Mouse (Mus musculus) kidney, postnatal 25 days (tissue): Measurements from ENCODE around the gene Cfap43.

Source experiments
- DNase-seq, 2 experiments: peaks; one replicate each; pipeline ENCODE4 v3.0.0; 2021; ENCODE audit warnings: mixed read lengths in 2 of 2

Cfap43 gene

GRCm38 (mm10) chr19:47914191-47914590 lies 4.9 kb downstream of the Cfap43 start:
- no peak for DNase-seq

GRCm38 (mm10) chr19:47913344-47913743 lies 5.7 kb downstream of the Cfap43 start:
- no peak for DNase-seq

- no peak for DNase-seq
These were observed 8.3 kb downstream of the Cfap43 start for GRCm38 (mm10) chr19:47910751-47911150.

GRCm38 (mm10) chr19:47910117-47910618 lies 8.9 kb downstream of the Cfap43 start:
- no peak for DNase-seq

GRCm38 (mm10) chr19:47909387-47910116 lies 9.5 kb downstream of the Cfap43 start:
- DNase-seq, result peak; percentile 48 to 65

GRCm38 (mm10) chr19:47908961-47909371 lies 10.1 kb downstream of the Cfap43 start:
- DNase-seq, result no peak

GRCm38 (mm10) chr19:47907596-47907995 lies 11.5 kb downstream of the Cfap43 start:
- peak; percentile 58 to 88 for DNase-seq

- no peak for DNase-seq
These were observed 13.5 kb downstream of the Cfap43 start for GRCm38 (mm10) chr19:47905603-47906002.

GRCm38 (mm10) chr19:47905081-47905480 lies 14.0 kb downstream of the Cfap43 start:
- DNase-seq, result no peak

GRCm38 (mm10) chr19:47903679-47904078 lies 15.4 kb downstream of the Cfap43 start:
- DNase-seq, result no peak

GRCm38 (mm10) chr19:47902316-47903201 lies 16.5 kb downstream of the Cfap43 start:
- peak; percentile 80 to 89 for DNase-seq

GRCm38 (mm10) chr19:47900558-47900957 lies 18.5 kb downstream of the Cfap43 start:
- DNase-seq, result no peak

- DNase-seq, result no peak
These were observed 19.1 kb downstream of the Cfap43 start for GRCm38 (mm10) chr19:47900012-47900411.

GRCm38 (mm10) chr19:47898472-47899079 lies 20.5 kb downstream of the Cfap43 start:
- DNase-seq, result no peak

GRCm38 (mm10) chr19:47893092-47893491 lies 26.0 kb downstream of the Cfap43 start:
- DNase-seq, result no peak

- peak; percentile 48 to 75 for DNase-seq
These were observed 27.4 kb downstream of the Cfap43 start for GRCm38 (mm10) chr19:47891562-47892312.

GRCm38 (mm10) chr19:47890489-47891130 lies 28.5 kb downstream of the Cfap43 start:
- peak; percentile 61 to 83 for DNase-seq

GRCm38 (mm10) chr19:47888037-47888436 lies 31.1 kb downstream of the Cfap43 start:
- DNase-seq, result no peak

- peak in 1 of 2 experiments; percentile 62 for DNase-seq
These were observed 31.7 kb downstream of the Cfap43 start for GRCm38 (mm10) chr19:47887417-47887816.

GRCm38 (mm10) chr19:47886617-47887016 lies 32.5 kb downstream of the Cfap43 start:
- peak; percentile 78 to 87 for DNase-seq

GRCm38 (mm10) chr19:47885886-47886285 lies 33.2 kb downstream of the Cfap43 start:
- no peak for DNase-seq
